Mouse (Mus musculus) stomach, embryonic 14.5 days (tissue): ENCODE measurements around the gene Plpp1. TPM values are rescaled to one million over a fixed set of nuclear protein-coding genes. Genes with fewer than 3 reads are reported as not detected.
A peak's percentile ranks its signal among the peaks of the same experiment; 100 is the strongest.

Experiments used
- ATAC-seq: fragments of 200-750 bp; cut with Nextera tagmentation; 2 replicates; pipeline ENCODE4 v1.8.0; 2017; ENCODE audit warnings: low read depth, moderate TSS enrichment; ENCODE audit not compliant: insufficient number of reproducible peaks, insufficient read depth, low FRiP score
- H3K27ac ChIP-seq: fragments of 300-500 bp; sonication (generic); 2 replicates; pipeline ENCODE4 v1.5.1; 2014; ENCODE audit warnings: mild to moderate bottlenecking, low read length, moderate library complexity, mixed read lengths
- H3K27me3 ChIP-seq: fragments of 300-500 bp; sonication (generic); 2 replicates; pipeline ENCODE4 v1.6.1; 2014; ENCODE audit warnings: low read length, control low read depth, mixed read lengths; ENCODE audit not compliant: control insufficient read depth, insufficient read depth
- H3K36me3 ChIP-seq: fragments of 300-500 bp; sonication (generic); 2 replicates; pipeline ENCODE4 v1.6.1; 2014; ENCODE audit warnings: mild to moderate bottlenecking, control low read depth, low read length, moderate library complexity, mixed read lengths; ENCODE audit not compliant: control insufficient read depth, insufficient read depth
- H3K4me1 ChIP-seq: fragments of 300-500 bp; sonication (generic); 2 replicates; pipeline ENCODE4 v1.6.1; 2014; ENCODE audit warnings: low read length, control low read depth, mixed read lengths; ENCODE audit not compliant: control insufficient read depth, insufficient read depth
- H3K4me2 ChIP-seq: fragments of 300-500 bp; sonication (generic); replicated peaks from 2 replicates; pipeline ENCODE4 v1.6.1; 2014; ENCODE audit warnings: low read depth, low read length, control low read depth
- H3K4me3 ChIP-seq: fragments of 300-500 bp; sonication (generic); 2 replicates; pipeline ENCODE4 v1.5.1; 2014; ENCODE audit warnings: low read depth, low read length, control low read depth
- H3K9ac ChIP-seq: fragments of 300-500 bp; sonication (generic); replicated peaks from 2 replicates; pipeline ENCODE4 v1.6.1; 2014; ENCODE audit warnings: low read depth, mild to moderate bottlenecking, control low read depth, low read length, moderate library complexity, mixed read lengths
- H3K9me3 ChIP-seq: fragments of 300-500 bp; sonication (generic); 2 replicates; pipeline ENCODE4 v1.6.1; 2016; ENCODE audit warnings: low read depth, low read length, control low read depth; ENCODE audit not compliant: control insufficient read depth
- WGBS: fragments of 180-500 bp; shearing (Covaris S2); extraction: QIAGEN DNeasy Blood & Tissue Kit; methylation state at CpG from one replicate; pipeline ENCODE4 v1.1.7; 2014; 5-methylcytosine and 5-hydroxymethylcytosine counted together
- polyA plus RNA-seq: library from polyadenylated mRNA; unstranded; fragments of >200 nt; fragmentation: Nextera tagmentation; extraction: Ambion mirVana; gene quantifications from 2 replicates; pipeline ENCODE4 v1.2.1, GENCODE M21; 2014

Gene Plpp1
- polyA plus RNA-seq, 1 experiment from 2014 or later, result 97.1 TPM

DNA sequence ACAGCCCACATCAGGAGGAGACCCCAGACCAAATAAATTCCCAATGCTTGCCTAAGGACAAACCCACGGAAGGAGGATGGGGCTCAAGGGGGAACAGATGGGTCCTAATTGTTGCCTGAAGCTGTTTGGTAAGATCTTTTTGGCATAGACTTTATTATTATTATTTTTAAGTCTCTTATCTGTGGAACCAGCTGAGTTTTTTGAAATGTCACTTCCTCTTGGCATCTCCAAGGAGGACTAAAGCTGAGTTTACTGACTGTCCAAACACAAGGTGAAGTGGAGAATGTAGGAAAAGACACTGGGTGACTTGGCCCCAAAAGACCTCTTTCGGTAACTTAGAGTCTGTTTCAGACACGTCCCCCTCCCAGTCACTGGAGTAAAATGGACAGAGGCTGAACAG lies 34.9 kb upstream of the Plpp1 start:
- Histone ChIP-seq H3K4me3 (no peak overlapping the region), H3K9me3 (peaks cover 10% of the 10 kb centered on the region), H3K27me3 (no peaks in the 10 kb centered on the region), H3K4me1 (peaks cover 23% of the 10 kb centered on the region; the same call in 1 of the 2 replicates), H3K9ac (no peak overlapping the region), H3K27ac (no peak overlapping the region), H3K4me2 (no peak overlapping the region), H3K36me3 (no peaks in the 10 kb centered on the region)
- WGBS, result 89% methylated on average over 3 of the region's 3 CpGs
- ATAC-seq, result no peak

DNA sequence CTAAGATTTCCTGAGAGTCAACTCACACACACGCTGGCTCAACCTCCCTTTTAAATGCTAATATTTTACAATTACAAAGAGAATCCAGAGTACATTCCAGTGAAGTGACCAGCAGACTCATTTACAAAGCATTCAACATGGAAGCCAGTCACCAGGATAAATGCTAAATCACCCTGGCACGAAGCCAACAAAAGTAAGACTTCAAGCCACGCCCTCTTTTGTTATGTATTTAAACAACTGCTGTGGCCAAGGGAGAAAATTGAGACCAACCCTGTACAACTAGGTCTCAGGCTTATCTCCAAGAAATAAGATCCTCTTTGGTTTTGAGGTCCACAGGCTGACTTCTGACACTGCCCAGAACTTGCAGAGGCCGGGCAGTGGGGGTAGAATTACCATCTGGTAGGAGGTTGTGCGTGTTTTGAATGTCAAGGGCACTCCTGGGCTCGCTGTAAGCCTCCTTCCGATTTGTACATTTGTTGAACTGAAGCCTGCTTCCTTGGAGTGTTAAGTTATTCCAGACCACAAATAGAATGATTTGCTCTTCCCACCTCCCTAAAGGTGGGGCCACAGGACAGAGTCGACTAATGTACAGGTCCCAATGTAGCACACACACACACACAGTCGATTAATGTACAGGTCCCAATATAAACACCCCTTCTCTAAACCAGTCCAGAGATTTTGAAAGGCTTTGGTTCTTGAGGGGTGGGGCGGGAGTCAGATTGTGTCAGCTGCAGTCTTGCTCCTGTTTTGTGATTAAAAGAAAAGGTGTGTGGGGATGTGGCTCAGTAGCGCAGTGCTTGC lies 29.9 kb upstream of the Plpp1 start:
- H3K9me3 ChIP-seq, result peaks cover 10% of the 10 kb centered on the region
- H3K9ac ChIP-seq, result no peak overlapping the region
- ATAC-seq, result peak; percentile 75; the same call in 1 of the 2 replicates
- no peak overlapping the region for H3K4me2 ChIP-seq
- no peaks in the 10 kb centered on the region for H3K36me3 ChIP-seq
- no peaks in the 10 kb centered on the region for H3K27me3 ChIP-seq
- no peak overlapping the region for H3K4me3 ChIP-seq
- H3K27ac ChIP-seq, result peak overlapping the region; percentile 29
- WGBS, result 27% methylated on average over 11 of the region's 11 CpGs
- H3K4me1 ChIP-seq, result peaks cover 11% of the 10 kb centered on the region; the same call in 1 of the 2 replicates

DNA sequence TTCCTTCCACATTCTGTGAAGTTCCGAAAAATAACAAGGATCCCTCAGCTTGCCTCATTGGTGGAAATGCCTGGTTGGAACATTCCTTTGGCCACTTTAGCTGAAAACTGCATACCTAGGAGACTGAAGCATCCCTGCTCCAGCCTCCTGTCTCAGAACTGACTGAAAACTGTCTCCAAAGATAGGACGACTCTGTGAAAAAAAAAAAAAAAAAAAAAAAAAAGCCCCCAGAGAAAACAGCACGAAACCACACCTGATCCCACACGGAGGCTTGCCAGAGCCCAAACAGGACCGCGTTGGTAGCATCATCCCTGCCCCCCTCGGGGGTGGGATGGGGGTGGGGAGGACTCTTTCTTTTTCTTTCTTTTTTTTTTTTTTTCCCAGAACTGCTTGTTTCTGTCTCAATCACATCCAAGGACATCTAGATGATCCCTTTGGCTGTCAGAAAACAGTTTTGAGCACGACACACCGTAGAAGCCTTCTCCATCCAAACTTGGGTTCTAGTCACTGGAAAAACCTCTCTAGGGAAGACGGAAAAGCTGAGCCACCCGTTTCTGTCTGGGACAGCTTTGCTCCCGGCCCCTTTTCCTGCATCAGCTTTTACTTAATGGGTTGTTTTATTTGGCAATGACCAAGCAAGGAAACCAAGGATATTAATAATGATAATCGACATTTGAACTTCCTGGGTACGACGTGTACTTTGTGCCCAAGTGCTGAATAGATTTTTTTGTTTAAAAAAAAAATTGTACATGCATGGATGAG lies 29.0 kb upstream of the Plpp1 start:
- H3K36me3 ChIP-seq, result no peaks in the 10 kb centered on the region
- H3K4me3 ChIP-seq, result no peak overlapping the region
- peaks cover 10% of the 10 kb centered on the region for H3K9me3 ChIP-seq
- H3K27me3 ChIP-seq, result no peaks in the 10 kb centered on the region
- ATAC-seq, result no peak
- peaks cover 11% of the 10 kb centered on the region; the same call in 1 of the 2 replicates for H3K4me1 ChIP-seq
- H3K4me2 ChIP-seq, result no peak overlapping the region
- WGBS, result 39% methylated on average over 15 of the region's 15 CpGs
- H3K9ac ChIP-seq, result no peak overlapping the region
- H3K27ac ChIP-seq, result no peak overlapping the region

DNA sequence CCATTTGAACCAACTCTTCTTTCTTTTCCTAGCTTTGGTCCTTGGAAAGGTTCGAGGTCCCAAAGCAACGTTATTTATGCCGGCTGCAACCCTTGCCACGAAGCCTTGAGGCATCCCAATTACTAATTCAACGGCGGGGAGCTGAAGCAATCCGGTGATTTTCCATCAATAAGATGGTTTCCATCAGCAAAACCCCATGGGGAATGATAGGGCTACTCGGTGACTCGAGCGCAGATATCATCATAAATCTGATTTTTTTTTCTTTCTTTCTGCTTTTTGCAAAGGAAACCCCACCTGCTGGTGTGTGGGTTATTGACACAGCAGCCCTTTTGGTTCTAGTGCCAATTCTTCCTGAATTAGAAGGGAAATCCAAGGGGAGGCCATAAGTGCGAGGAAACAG lies 28.3 kb upstream of the Plpp1 start:
- no peaks in the 10 kb centered on the region for H3K27me3 ChIP-seq
- ATAC-seq, result no peak
- no peaks in the 10 kb centered on the region for H3K36me3 ChIP-seq
- no peak overlapping the region for H3K4me2 ChIP-seq
- no peak overlapping the region for H3K4me3 ChIP-seq
- H3K9ac ChIP-seq, result no peak overlapping the region
- H3K9me3 ChIP-seq, result peaks cover 6% of the 10 kb centered on the region
- WGBS, result 70% methylated on average over 11 of the region's 11 CpGs
- H3K27ac ChIP-seq, result no peak overlapping the region
- peaks cover 11% of the 10 kb centered on the region; the same call in 1 of the 2 replicates for H3K4me1 ChIP-seq

DNA sequence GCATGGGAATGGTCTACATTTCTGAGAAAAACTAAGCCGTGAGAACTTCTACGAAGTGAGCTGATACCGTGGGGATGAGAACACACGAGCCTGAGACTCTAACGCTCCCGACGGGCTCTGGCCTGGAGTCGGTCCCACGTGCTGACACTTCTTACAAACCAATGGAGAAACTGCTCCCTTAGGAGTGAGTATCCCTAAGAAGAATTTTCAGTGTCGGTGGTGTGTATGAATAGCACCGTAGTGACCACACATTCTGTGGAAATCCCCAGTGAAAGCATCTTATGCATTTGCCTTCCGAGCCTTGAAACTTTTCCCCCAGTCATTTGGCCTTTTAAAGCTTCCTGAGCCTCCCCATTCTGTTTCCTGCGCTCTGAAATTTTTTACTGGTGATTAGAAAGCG lies 27.7 kb upstream of the Plpp1 start:
- Histone ChIP-seq H3K4me3 (no peak overlapping the region), H3K36me3 (no peaks in the 10 kb centered on the region), H3K27ac (no peak overlapping the region), H3K4me1 (peaks cover 11% of the 10 kb centered on the region; the same call in 1 of the 2 replicates), H3K4me2 (no peak overlapping the region), H3K9ac (no peak overlapping the region), H3K9me3 (peaks cover under 1% of the 10 kb centered on the region; the same call in 1 of the 2 replicates), H3K27me3 (no peaks in the 10 kb centered on the region)
- no peak for ATAC-seq
- 78% methylated on average over 14 of the region's 14 CpGs for WGBS

DNA sequence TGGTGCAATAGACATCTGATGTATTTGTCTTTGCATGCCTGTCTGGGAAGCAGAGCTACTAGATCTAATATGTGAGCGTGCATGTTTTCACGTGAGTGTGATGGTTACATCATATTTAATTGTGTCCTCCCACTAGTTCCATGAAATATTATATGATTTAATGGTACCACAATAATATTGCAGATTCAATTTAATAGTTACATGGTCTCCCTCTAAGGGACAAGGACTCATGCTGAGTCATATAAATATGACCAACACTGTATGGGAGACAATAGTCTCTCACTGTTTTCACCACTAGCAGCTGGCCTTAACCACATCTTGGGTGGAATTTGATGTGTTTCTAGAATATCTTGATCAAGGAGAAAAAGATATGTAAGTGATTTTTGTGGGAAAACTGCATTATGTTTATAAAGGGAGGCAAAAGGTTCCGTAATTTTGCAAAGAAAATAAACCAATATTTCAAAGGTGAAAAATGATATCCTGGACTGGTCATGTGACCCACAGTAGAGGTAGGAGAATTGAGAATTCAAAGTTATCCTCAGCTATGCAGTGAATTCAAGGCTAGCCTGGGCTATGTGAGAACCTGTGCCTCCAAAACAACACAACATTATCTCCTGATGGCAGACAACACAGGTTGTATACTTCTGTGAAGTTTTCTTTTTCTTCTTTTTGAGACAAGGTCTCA lies 26.5 kb upstream of the Plpp1 start:
- Histone ChIP-seq H3K4me3 (no peak overlapping the region), H3K9ac (no peak overlapping the region), H3K36me3 (no peaks in the 10 kb centered on the region), H3K27me3 (no peaks in the 10 kb centered on the region), H3K4me2 (no peak overlapping the region), H3K9me3 (no peaks in the 10 kb centered on the region), H3K27ac (no peak overlapping the region), H3K4me1 (peaks cover 11% of the 10 kb centered on the region; the same call in 1 of the 2 replicates)
- WGBS, result 93% methylated on average over 3 of the region's 3 CpGs
- ATAC-seq, result no peak

DNA sequence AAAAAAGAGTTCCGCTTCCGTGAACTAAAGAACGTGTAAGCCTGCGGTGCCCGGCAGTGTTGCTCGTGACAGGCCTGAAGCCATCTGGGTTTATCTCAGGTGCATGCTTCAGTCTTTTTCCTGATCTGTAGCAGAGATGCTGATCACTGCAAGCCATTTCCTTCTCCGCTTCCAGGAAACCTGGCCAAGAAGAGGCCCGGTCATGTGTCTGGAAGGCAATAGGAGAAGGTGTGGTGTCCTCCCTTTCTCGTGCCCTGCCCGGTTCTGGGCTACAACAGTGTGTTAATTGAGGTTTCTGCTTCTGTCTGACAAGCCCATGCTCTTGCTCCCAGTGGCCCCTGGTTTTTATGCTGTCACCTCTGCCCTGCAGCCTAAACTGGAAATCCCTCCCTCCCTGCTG lies 24.7 kb upstream of the Plpp1 start:
- Histone ChIP-seq H3K4me1 (0 out of 2 replicates have a peak, but pooled peaks cover 6% of the 10 kb centered on the region), H3K36me3 (no peaks in the 10 kb centered on the region), H3K9ac (no peak overlapping the region), H3K9me3 (no peaks in the 10 kb centered on the region), H3K4me2 (no peak overlapping the region), H3K27me3 (no peaks in the 10 kb centered on the region), H3K4me3 (no peak overlapping the region), H3K27ac (no peak overlapping the region)
- 87% methylated on average over 10 of the region's 10 CpGs for WGBS
- ATAC-seq, result no peak

DNA sequence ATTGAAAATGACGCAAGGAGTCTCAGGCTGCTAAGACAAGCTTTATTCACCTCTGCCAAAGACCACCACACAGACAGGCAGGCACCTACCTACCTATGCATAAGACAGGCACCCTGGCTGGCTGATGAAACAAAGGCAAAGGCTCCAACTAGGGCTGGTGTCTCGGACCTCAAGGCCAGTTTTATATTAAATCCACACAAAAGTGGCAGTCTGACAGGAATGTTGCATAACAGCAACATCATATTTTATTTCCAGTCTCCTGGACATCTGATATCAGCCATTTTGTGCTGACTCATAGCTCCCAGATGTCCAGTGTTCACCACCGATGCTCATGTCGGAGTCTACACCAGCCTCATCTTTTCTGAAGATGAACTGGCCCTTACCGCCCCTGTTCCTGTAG lies 22.2 kb upstream of the Plpp1 start:
- 92% methylated on average over 5 of the region's 5 CpGs for WGBS
- no peaks in the 10 kb centered on the region for H3K27me3 ChIP-seq
- no peak overlapping the region for H3K4me3 ChIP-seq
- H3K4me1 ChIP-seq, result no peaks in the 10 kb centered on the region
- no peaks in the 10 kb centered on the region for H3K9me3 ChIP-seq
- no peak overlapping the region for H3K4me2 ChIP-seq
- H3K9ac ChIP-seq, result no peak overlapping the region
- no peak overlapping the region for H3K27ac ChIP-seq
- H3K36me3 ChIP-seq, result no peaks in the 10 kb centered on the region
- no peak for ATAC-seq
